Mouse (Mus musculus) limb, embryonic 11.5 days (tissue): ENCODE data around the gene Meltf. TPM values are rescaled to one million over a fixed set of nuclear protein-coding genes. Genes with fewer than 3 reads are reported as not detected.

Source experiments
- ATAC-seq: fragments of 200-750 bp; cut with Nextera tagmentation; 2 replicates; pipeline ENCODE4 v1.8.0; 2017; ENCODE audit warnings: low read depth; ENCODE audit not compliant: insufficient number of reproducible peaks, low FRiP score, low TSS enrichment
- DNase-seq: peaks from one replicate; pipeline ENCODE4 v3.0.0-alpha.2; 2015; ENCODE audit warnings: low spot score
- H3K27ac ChIP-seq: fragments of 300-500 bp; sonication (generic); replicated peaks from 2 replicates; pipeline ENCODE4 v1.5.1; 2014; ENCODE audit warnings: low read depth, mild to moderate bottlenecking, low read length
- H3K27me3 ChIP-seq: fragments of 300-500 bp; sonication (generic); 2 replicates; pipeline ENCODE4 v1.6.1; 2014; ENCODE audit warnings: mild to moderate bottlenecking, low read length, mixed read lengths; ENCODE audit not compliant: control insufficient read depth, insufficient read depth
- H3K36me3 ChIP-seq: fragments of 300-500 bp; sonication (generic); 2 replicates; pipeline ENCODE4 v1.6.1; 2014; ENCODE audit warnings: mild to moderate bottlenecking, low read length, moderate library complexity, mixed read lengths; ENCODE audit not compliant: control insufficient read depth, insufficient read depth
- H3K4me1 ChIP-seq: fragments of 300-500 bp; sonication (generic); 2 replicates; pipeline ENCODE4 v1.6.1; 2014; ENCODE audit warnings: low read length, mixed read lengths; ENCODE audit not compliant: control insufficient read depth, insufficient read depth
- H3K4me2 ChIP-seq: fragments of 300-500 bp; sonication (generic); 2 replicates; pipeline ENCODE4 v1.6.1; 2014; ENCODE audit warnings: low read depth, mild to moderate bottlenecking, moderate library complexity; ENCODE audit not compliant: severe bottlenecking
- H3K4me3 ChIP-seq: fragments of 300-500 bp; sonication (generic); 2 replicates; pipeline ENCODE4 v1.5.1; 2014; ENCODE audit warnings: low read depth, low read length
- H3K9ac ChIP-seq: fragments of 300-500 bp; sonication (generic); 2 replicates; pipeline ENCODE4 v1.6.1; 2014; ENCODE audit warnings: mild to moderate bottlenecking, low read length
- H3K9me3 ChIP-seq: fragments of 300-500 bp; sonication (generic); 2 replicates; pipeline ENCODE4 v1.6.1; 2016; ENCODE audit warnings: low read length; ENCODE audit not compliant: control insufficient read depth
- WGBS: fragments of 180-500 bp; shearing (Covaris S2); extraction: QIAGEN DNeasy Blood & Tissue Kit; methylation state at CpG from one replicate; pipeline ENCODE4 v1.1.7; 2014; 5-methylcytosine and 5-hydroxymethylcytosine counted together
- polyA plus RNA-seq: library from polyadenylated mRNA; unstranded; fragments of >200 nt; fragmentation: Nextera tagmentation; extraction: Ambion mirVana; gene quantifications from 2 replicates; pipeline ENCODE4 v1.2.1, GENCODE M21; 2014

Gene Meltf
- polyA plus RNA-seq, 1 experiment from 2014 or later = 0.23 TPM

DNA sequence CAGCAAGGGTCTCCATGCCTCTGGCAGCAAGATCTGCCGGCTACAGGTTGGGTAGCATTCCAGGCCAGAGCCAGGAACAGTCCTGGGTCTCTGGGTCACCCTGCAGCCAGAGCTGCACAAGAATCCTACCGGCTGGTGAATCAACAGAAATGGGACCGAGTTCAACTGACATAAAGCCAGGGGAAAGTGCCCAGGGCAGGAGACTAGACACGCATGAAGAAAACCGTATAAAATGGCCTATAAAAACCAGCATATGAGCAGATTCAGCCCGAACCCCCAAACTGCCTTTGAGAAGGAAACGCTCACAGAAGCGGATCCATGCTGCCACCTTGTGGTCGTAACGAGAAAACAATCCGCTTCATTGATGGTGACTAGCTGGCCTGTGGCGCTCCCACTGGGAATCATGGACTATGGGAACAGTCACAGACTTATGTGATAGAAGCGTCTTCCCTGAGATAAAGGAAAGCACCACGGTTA is 39.7 kb downstream of the Meltf start:
- Histone ChIP-seq H3K9ac (no peak overlapping the region), H3K27me3 (no peaks in the 10 kb centered on the region), H3K4me1 (no peaks in the 10 kb centered on the region), H3K4me3 (no peak overlapping the region), H3K36me3 (no peaks in the 10 kb centered on the region), H3K27ac (no peak overlapping the region), H3K9me3 (no peaks in the 10 kb centered on the region), H3K4me2 (peak overlapping the region; percentile 21; the same call in 1 of the 2 replicates)
- WGBS = 5% methylated on average over 14 of the region's 14 CpGs
- DNase-seq (peak; percentile 89), ATAC-seq (no peak)

DNA sequence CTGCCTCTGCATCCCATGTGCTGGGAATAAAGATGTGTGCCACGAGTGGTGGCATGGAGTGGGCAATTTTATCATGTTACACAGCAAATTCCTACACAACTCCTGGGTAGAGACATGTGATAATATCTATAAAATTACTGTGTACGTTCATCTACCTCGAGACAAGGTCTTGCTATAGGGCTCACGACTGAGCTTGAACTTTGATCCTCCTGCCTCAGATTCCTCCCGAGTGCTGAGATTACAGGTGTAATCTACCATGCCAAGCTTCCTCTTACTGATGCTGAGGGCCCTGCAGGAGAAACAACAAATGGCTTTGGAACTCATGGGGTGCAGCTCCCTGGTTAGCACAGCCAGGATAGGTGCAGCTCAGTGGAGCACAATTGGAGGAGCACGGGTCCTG is 45.8 kb downstream of the Meltf start:
- H3K4me2 ChIP-seq = no peak overlapping the region
- no peaks in the 10 kb centered on the region for H3K9me3 ChIP-seq
- no peaks in the 10 kb centered on the region for H3K27me3 ChIP-seq
- no peak overlapping the region for H3K27ac ChIP-seq
- H3K4me3 ChIP-seq = no peak overlapping the region
- no peaks in the 10 kb centered on the region for H3K4me1 ChIP-seq
- no peak overlapping the region for H3K9ac ChIP-seq
- ATAC-seq = no peak
- no peak for DNase-seq
- no peaks in the 10 kb centered on the region for H3K36me3 ChIP-seq
- WGBS = 81% methylated on average over 6 of the region's 6 CpGs

DNA sequence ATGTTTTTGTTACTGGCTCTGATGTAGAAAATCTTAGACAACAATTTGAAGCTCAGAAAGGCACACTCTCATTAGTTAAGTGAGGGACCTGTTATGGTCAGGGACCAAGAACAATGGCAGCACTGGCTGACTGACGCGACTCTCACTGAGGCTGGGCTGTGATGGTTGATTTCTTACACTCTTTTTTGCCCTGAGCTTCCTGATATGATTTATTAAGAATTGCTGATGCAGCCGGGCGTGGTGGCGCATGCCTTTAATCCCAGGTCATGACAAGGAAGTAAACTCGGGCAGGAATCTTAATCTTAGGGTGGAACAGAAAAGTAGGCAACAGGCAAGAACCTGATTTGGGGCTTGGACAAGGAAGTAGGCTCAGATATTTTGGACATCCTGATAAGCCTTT is 47.5 kb downstream of the Meltf start:
- Histone ChIP-seq H3K36me3 (no peaks in the 10 kb centered on the region), H3K9ac (no peak overlapping the region), H3K27me3 (no peaks in the 10 kb centered on the region), H3K4me1 (no peaks in the 10 kb centered on the region), H3K27ac (no peak overlapping the region), H3K4me2 (no peak overlapping the region), H3K9me3 (no peaks in the 10 kb centered on the region), H3K4me3 (no peak overlapping the region)
- WGBS = 91% methylated on average over 6 of the region's 6 CpGs
- ATAC-seq (no peak), DNase-seq (no peak)

DNA sequence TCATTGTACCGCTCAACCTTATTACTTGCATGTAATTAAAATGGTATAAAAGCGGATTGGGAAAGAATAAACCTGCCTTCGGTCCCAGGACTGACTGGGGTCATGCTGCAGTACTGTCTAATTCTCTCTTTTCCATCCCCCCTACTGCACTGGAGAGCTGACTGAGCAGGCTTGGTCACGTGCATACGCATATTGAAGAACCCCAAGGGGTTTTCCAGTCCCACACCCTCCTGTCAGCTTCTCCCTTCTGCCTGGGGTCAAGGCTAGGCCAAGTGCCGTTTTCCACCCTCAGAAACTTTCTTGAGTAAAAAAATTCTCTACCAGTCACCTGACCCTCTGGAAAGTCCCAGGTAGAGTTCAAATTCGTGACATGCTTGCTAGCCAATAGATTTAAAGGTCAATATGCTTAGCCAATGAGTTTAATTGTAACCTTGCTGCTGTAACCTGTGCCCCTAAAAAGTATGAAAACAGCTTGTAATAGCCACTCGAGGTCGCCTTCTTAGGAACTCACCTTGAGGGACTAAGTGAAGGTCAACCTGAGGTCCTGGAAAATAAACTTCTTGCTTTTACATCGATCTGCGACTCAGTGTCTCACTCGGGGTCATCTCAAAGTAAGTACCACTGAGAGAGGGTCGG is 48.1 kb downstream of the Meltf start:
- no peak for ATAC-seq
- 82% methylated on average over 13 of the region's 13 CpGs for WGBS
- no peaks in the 10 kb centered on the region for H3K27me3 ChIP-seq
- DNase-seq = no peak
- H3K9ac ChIP-seq = no peak overlapping the region
- no peaks in the 10 kb centered on the region for H3K36me3 ChIP-seq
- H3K4me3 ChIP-seq = no peak overlapping the region
- no peak overlapping the region for H3K27ac ChIP-seq
- H3K4me2 ChIP-seq = no peak overlapping the region
- no peaks in the 10 kb centered on the region for H3K4me1 ChIP-seq
- no peaks in the 10 kb centered on the region for H3K9me3 ChIP-seq

DNA sequence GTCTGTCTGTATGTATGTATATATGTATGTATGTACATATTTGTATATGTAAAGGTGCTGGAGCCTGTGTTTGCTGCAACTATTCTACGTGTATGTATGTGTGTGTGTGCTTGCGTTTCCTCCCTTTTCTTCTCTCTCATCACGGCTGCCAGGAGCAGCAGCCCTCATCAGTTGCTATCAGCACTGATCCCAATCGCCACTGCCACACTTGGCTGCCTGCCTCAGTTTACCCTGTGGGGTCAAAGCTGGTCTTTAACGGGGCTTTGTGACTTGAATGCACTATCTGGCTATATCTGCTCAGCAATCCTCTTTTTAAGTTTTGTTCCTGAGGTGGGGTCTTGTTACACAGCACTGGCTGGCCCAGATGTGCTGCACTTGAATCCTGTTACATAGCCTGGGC is 48.8 kb downstream of the Meltf start:
- DNase-seq (no peak), ATAC-seq (no peak)
- 87% methylated on average over 5 of the region's 5 CpGs for WGBS
- no peaks in the 10 kb centered on the region for H3K36me3 ChIP-seq
- no peak overlapping the region for H3K27ac ChIP-seq
- H3K27me3 ChIP-seq = no peaks in the 10 kb centered on the region
- H3K9me3 ChIP-seq = no peaks in the 10 kb centered on the region
- no peak overlapping the region for H3K4me3 ChIP-seq
- H3K4me2 ChIP-seq = no peak overlapping the region
- no peaks in the 10 kb centered on the region for H3K4me1 ChIP-seq
- no peak overlapping the region for H3K9ac ChIP-seq

DNA sequence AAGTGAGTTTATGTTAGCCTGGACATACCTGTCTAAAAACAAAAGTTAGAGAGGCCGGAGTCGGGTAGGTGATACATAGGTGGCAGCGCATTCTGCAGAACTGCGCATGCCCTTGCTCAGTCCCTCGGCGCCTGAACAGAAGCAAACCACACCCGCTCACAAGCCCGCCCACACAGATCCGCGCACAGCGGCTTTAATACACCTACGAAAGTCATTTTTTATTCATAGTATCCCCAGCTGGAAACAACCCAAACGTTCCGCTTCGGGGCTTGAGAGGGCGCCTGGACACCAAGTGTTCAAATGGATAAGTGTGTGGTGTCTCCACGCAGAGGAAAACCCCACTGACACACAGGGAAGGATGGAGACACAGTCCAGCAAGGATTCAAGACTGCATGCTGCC is 52.7 kb downstream of the Meltf start:
- Histone ChIP-seq H3K36me3 (no peaks in the 10 kb centered on the region), H3K9me3 (no peaks in the 10 kb centered on the region), H3K9ac (no peak overlapping the region), H3K27ac (no peak overlapping the region), H3K27me3 (peaks cover 34% of the 10 kb centered on the region), H3K4me1 (0 out of 2 replicates have a peak, but pooled peaks cover 7% of the 10 kb centered on the region), H3K4me2 (no peak overlapping the region), H3K4me3 (no peak overlapping the region)
- DNase-seq = no peak
- ATAC-seq = no peak
- WGBS = 60% methylated on average over 17 of the region's 17 CpGs

DNA sequence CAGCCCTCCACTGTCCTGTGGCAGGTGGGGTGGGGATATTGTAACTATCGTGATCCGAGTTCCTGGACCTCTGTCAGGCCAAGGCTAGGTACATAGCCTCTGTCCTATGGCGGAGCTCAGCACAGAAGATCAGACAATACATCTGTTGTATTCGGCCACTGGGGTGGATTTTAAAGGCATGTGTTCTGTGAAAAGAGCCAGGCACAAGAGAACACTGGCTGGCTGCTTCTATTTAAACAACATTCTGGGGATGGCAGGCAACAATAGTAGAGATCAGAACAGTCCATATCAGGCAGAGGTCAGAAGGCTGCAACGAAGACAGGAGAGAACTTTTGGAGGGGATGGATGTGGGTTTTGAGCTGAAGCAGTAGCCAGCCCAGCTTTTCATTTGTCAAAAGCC is 53.6 kb downstream of the Meltf start:
- 73% methylated on average over 5 of the region's 5 CpGs for WGBS
- H3K27ac ChIP-seq = no peak overlapping the region
- DNase-seq (no peak), ATAC-seq (no peak)
- peaks cover 37% of the 10 kb centered on the region for H3K27me3 ChIP-seq
- H3K36me3 ChIP-seq = no peaks in the 10 kb centered on the region
- H3K4me2 ChIP-seq = no peak overlapping the region
- H3K4me3 ChIP-seq = no peak overlapping the region
- no peak overlapping the region for H3K9ac ChIP-seq
- no peaks in the 10 kb centered on the region for H3K9me3 ChIP-seq
- H3K4me1 ChIP-seq = 0 out of 2 replicates have a peak, but pooled peaks cover 7% of the 10 kb centered on the region

DNA sequence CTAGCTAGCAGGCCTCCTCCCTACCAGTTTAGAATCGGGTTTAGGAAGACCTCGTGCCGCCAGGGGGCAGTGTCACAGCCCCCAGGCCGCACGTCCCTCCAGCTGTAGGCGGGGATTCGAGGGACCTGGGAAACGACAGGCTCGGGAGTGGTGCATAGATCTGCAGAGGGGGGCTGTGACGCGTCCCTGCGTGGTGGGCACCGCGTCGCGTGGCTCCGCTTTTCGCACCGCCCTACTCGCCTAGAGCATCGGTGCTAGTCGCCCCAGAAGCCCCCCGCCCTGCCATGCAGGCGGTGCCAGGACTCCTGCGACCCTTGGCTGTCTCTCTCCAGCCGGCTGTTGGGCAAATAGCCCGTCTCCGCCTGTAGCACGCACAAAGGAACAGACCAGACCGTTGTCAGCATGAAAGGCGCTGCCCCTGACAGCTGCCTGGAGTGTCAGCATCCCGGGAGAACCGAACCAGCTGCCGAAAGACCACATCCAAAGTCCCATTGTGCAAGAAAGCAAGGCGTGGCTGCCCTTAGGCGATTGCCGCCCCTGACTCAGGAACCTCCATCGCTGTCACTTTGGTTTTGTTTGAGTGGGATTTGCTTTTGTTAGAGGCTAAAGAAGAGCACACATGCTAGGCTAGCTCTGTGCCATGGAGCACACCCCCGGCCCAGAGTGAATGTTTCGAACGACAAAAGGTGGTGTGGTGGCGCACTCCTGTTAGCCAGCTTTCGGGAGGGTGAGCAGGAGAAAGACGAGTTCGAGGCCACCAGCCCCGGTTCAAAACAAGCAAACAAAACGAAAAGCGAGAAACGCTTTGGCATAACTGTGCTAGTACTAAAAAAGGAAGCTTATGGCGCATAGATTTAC is 54.5 kb downstream of the Meltf start:
- H3K27me3 ChIP-seq = peaks cover 37% of the 10 kb centered on the region
- 2% methylated on average over 50 of the region's 50 CpGs for WGBS

More for the DNA sequence above, 54.5 kb downstream of the Meltf start:
- H3K4me1 ChIP-seq = 0 out of 2 replicates have a peak, but pooled peaks cover 7% of the 10 kb centered on the region
- ATAC-seq (peak; percentile 85), DNase-seq (peak; percentile 90)
- peak overlapping the region; percentile 54 for H3K9ac ChIP-seq
- H3K36me3 ChIP-seq = no peaks in the 10 kb centered on the region
- peak overlapping the region; percentile 78 for H3K4me2 ChIP-seq
- H3K27ac ChIP-seq = no peak overlapping the region
- H3K4me3 ChIP-seq = peak overlapping the region; percentile 42
- H3K9me3 ChIP-seq = no peaks in the 10 kb centered on the region
